Mouse (Mus musculus): ENCODE measurements around the gene Odc1. TPM values are rescaled to one million over a fixed set of nuclear protein-coding genes. Genes with fewer than 3 reads are reported as not detected.

The Odc1 gene
- polyA plus RNA-seq (2014; fragmentation: Illumina TruSeq; extraction: RNeasy Lipid Tissue Mini Kit (QIAGEN cat#74804); ENCODE audit: low replicate concordance) = 112 TPM

GRCm38 (mm10) chr12:17544209-17545106 is at the start of gene Odc1:
Odc1 (plus strand) TSS chr12:17544794.

Other genes starting within 250 kb of the Odc1 start
- gene Atp6v1c2, start 215.4 kb upstream of the Odc1 start, polyA plus RNA-seq (2014; fragmentation: Illumina TruSeq; extraction: RNeasy Lipid Tissue Mini Kit (QIAGEN cat#74804); ENCODE audit: low replicate concordance) = not detected
- gene Nol10, start 196.3 kb upstream of the Odc1 start, polyA plus RNA-seq (2014; fragmentation: Illumina TruSeq; extraction: RNeasy Lipid Tissue Mini Kit (QIAGEN cat#74804); ENCODE audit: low replicate concordance) = 7.1 TPM
- gene Hpcal1, start 146.1 kb downstream of the Odc1 start, polyA plus RNA-seq (2014; fragmentation: Illumina TruSeq; extraction: RNeasy Lipid Tissue Mini Kit (QIAGEN cat#74804); ENCODE audit: low replicate concordance) = 11.2 TPM